Mouse (Mus musculus) liver, embryonic 16.5 days (tissue): ENCODE measurements around the gene Rtf2. TPM values are rescaled to one million over a fixed set of nuclear protein-coding genes. Genes with fewer than 3 reads are reported as not detected.

Experiments
- ATAC-seq: fragments of 200-750 bp; cut with Nextera tagmentation; 2 replicates; pipeline ENCODE4 v1.8.0; 2017; ENCODE audit warnings: low read depth, mild to moderate bottlenecking, moderate number of reproducible peaks, moderate library complexity
- H3K27ac ChIP-seq: fragments of 300-500 bp; sonication (generic); 2 replicates; pipeline ENCODE4 v1.5.1; 2014; ENCODE audit warnings: mild to moderate bottlenecking, low read length
- H3K27me3 ChIP-seq: fragments of 300-500 bp; sonication (generic); 2 replicates; pipeline ENCODE4 v1.6.1; 2014; ENCODE audit warnings: low read depth, low read length, mixed read lengths; ENCODE audit not compliant: control insufficient read depth, insufficient read depth
- H3K36me3 ChIP-seq: fragments of 300-500 bp; sonication (generic); 2 replicates; pipeline ENCODE4 v1.6.1; 2014; ENCODE audit warnings: mild to moderate bottlenecking; ENCODE audit not compliant: control insufficient read depth, insufficient read depth
- H3K4me1 ChIP-seq: fragments of 300-500 bp; sonication (generic); 2 replicates; pipeline ENCODE4 v1.6.1; 2014; ENCODE audit warnings: low read depth, low read length, mixed read lengths; ENCODE audit not compliant: control insufficient read depth
- H3K4me2 ChIP-seq: fragments of 300-500 bp; sonication (generic); 2 replicates; pipeline ENCODE4 v1.6.1; 2014; ENCODE audit warnings: low read depth, low read length, mixed read lengths
- H3K4me3 ChIP-seq: fragments of 300-500 bp; sonication (generic); 2 replicates; pipeline ENCODE4 v1.5.1; 2014; ENCODE audit warnings: low read depth, mild to moderate bottlenecking, low read length
- H3K9ac ChIP-seq: fragments of 300-500 bp; sonication (generic); 2 replicates; pipeline ENCODE4 v1.6.1; 2014; ENCODE audit warnings: low read depth, low read length
- H3K9me3 ChIP-seq: fragments of 300-500 bp; sonication (generic); replicated peaks from 2 replicates; pipeline ENCODE4 v1.6.1; 2016; ENCODE audit warnings: low read length; ENCODE audit not compliant: control insufficient read depth
- WGBS: fragments of 180-500 bp; shearing (Covaris S2); extraction: QIAGEN DNeasy Blood & Tissue Kit; methylation state at CpG from one replicate; pipeline ENCODE4 v1.1.7; 2014; ENCODE audit not compliant: insufficient replicate concordance; 5-methylcytosine and 5-hydroxymethylcytosine counted together
- polyA plus RNA-seq: library from polyadenylated mRNA; unstranded; fragments of >200 nt; fragmentation: Nextera tagmentation; extraction: Ambion mirVana; gene quantifications from 2 replicates; pipeline ENCODE4 v1.2.1, GENCODE M21; 2015

Gene Rtf2
- polyA plus RNA-seq = 41.3 and 42.1 TPM in 2 replicates

GRCm38 (mm10) chr2:172439843-172440639 is at the start of gene Rtf2:
Rtf2 (plus strand) TSS chr2:172440556.
- Histone ChIP-seq H3K27ac (peak within 1 kb of the TSS; percentile 80), H3K9me3 (no peaks in the 10 kb centered on the region), H3K4me3 (peak within 1 kb of the TSS; percentile 88), H3K9ac (peak within 1 kb of the TSS; percentile 79), H3K36me3 (peaks cover 6% of the 10 kb centered on the region; the same call in 1 of the 2 replicates), H3K27me3 (no peaks in the 10 kb centered on the region), H3K4me1 (peaks cover 19% of the 10 kb centered on the region), H3K4me2 (peak within 1 kb of the TSS; percentile 73)
- ATAC-seq = peak; percentile 94
- 1% methylated on average over 35 of the region's 35 CpGs for WGBS

DNA sequence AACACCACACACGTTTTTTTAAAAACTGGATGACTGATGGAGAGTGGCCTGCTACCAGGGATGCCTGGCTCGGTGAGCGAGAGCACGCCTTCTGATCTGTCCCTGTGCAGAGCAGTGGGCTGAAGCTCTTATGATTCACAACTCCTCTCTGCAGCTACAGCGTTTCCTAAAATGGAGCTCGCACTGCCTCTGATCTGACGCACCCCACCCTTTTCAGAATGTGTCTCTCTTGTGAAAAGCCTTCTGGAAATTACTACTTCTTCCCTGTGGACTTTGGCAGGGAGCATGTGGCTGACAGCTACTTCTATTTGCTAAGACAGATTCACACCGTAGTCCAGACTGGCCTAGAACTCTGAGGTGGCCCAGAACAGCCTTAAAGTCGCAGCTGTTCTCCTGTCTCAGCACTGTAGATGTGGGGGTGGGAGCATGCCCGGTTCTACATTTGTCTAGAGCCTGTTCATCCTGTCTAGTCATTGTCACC is 48.3 kb upstream of the Rtf2 start:
- no peak for ATAC-seq
- Histone ChIP-seq H3K27me3 (no peaks in the 10 kb centered on the region), H3K4me1 (peaks cover 6% of the 10 kb centered on the region), H3K4me3 (no peak overlapping the region), H3K4me2 (no peak overlapping the region), H3K9ac (no peak overlapping the region), H3K36me3 (no peaks in the 10 kb centered on the region), H3K9me3 (no peaks in the 10 kb centered on the region), H3K27ac (no peak overlapping the region)
- 52% methylated on average over 10 of the region's 10 CpGs for WGBS

DNA sequence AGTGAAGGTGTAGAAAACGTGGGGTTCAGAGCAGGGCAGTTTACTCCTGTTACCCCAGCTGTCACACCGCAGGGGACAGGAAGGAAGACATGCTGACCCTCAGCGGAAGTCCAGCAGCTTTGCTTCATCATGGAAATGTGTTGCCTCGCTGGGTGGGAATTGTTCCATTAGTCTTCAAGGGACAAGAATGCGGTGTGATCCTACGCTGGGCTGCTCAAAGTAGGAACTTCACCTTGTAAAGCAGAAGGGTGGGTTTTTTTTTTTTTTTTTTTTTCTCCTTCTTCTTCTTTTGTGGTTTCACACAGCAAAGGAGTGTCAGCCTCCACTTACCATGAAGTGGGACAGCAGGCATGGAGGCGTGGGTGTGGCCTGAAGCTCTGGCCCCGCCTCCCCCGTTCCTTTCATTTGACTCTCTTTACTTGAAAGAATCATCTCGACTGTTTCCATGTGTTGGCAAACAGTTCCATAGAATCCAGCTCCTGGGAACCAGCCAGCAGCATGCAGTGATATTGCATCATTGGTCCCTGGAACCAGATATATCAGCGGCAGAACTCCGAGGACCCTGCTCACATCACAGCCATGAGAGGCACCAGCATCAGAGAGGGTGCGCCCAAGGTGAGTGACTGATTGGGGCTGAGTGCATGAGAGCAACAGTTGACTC is 46.8 kb upstream of the Rtf2 start, which contains the start of gene Cass4:
Cass4 (plus strand) TSS at position 404 of the 661 bp plus-strand sequence.
- ATAC-seq = no peak
- WGBS = 13% methylated on average over 13 of the region's 13 CpGs
- H3K4me2 ChIP-seq = peak within 1 kb of the TSS; percentile 50
- no peaks in the 10 kb centered on the region for H3K27me3 ChIP-seq
- H3K36me3 ChIP-seq = no peaks in the 10 kb centered on the region
- peak within 1 kb of the TSS; percentile 42 for H3K4me3 ChIP-seq
- no peak within 1 kb of the TSS for H3K27ac ChIP-seq
- peaks cover 6% of the 10 kb centered on the region for H3K4me1 ChIP-seq
- no peak within 1 kb of the TSS for H3K9ac ChIP-seq
- no peaks in the 10 kb centered on the region for H3K9me3 ChIP-seq

DNA sequence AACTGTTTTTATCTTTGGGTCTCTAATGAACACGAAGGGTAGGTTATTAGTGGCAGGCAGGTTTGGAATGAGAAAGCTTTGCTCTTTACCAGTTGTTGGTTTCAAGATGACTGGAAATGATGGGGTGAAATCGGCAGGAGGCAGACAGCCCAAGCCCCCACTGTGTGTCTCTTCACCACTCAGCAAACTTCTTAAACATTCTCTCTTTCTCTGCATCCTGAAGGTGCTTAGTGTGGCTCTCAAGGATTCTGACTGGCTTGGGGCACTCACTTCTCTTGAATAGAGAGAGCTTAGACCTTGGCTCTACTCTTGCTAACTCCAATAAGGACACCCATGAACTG is 46.3 kb upstream of the Rtf2 start:
- no peaks in the 10 kb centered on the region for H3K9me3 ChIP-seq
- H3K4me1 ChIP-seq = peaks cover 6% of the 10 kb centered on the region
- WGBS = 43% methylated on average over 2 of the region's 2 CpGs
- no peaks in the 10 kb centered on the region for H3K36me3 ChIP-seq
- H3K4me2 ChIP-seq = peak overlapping the region; percentile 50
- no peak overlapping the region for H3K27ac ChIP-seq
- H3K27me3 ChIP-seq = no peaks in the 10 kb centered on the region
- H3K9ac ChIP-seq = no peak overlapping the region
- H3K4me3 ChIP-seq = peak overlapping the region; percentile 42
- ATAC-seq = no peak

DNA sequence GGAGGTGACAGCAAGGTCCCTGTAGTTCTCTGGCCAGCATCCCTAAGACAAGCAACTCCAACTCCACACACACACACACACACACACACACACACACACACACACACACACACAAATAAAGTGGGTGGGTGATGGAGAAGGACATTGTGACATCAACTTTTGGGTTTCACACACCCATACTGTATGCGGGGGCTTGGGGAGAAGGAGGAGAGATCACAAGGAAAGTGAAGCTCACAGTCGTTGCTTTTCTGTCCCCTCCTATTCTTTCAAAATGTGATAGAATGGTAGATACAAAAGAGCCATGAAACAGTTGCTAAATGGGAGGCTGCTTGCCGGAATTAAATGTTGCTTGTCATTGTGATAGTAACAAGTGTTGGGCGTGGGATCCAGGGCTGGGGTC is 45.7 kb upstream of the Rtf2 start:
- Histone ChIP-seq H3K4me2 (no peak overlapping the region), H3K4me3 (no peak overlapping the region), H3K4me1 (peaks cover 6% of the 10 kb centered on the region), H3K27me3 (no peaks in the 10 kb centered on the region), H3K27ac (no peak overlapping the region), H3K9ac (no peak overlapping the region), H3K36me3 (no peaks in the 10 kb centered on the region), H3K9me3 (no peaks in the 10 kb centered on the region)
- WGBS = 56% methylated on average over 4 of the region's 4 CpGs
- no peak for ATAC-seq

DNA sequence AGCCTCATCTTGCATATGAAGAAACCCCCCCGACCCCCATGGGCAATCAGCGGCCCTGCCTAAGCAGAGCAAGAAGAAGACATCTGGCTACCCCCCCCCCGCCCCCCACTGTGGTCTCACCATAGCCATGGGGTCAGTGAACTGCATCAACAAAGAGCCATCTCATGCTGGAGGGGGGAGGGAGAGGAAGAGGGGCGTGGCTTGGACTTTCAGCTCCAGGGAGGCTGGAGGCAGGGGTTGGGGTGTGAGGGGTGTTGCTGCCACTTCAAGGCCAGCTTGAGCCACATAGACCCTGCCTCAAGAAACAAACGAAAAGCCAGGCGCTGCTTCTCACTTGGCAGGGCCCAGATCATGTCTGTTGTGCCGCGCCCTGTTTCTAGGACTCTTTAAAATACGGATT is 44.4 kb upstream of the Rtf2 start:
- no peak overlapping the region for H3K4me2 ChIP-seq
- H3K36me3 ChIP-seq = no peaks in the 10 kb centered on the region
- H3K4me3 ChIP-seq = no peak overlapping the region
- WGBS = 56% methylated on average over 9 of the region's 9 CpGs
- H3K27me3 ChIP-seq = no peaks in the 10 kb centered on the region
- no peak for ATAC-seq
- H3K27ac ChIP-seq = no peak overlapping the region
- H3K4me1 ChIP-seq = peaks cover 9% of the 10 kb centered on the region
- H3K9me3 ChIP-seq = no peaks in the 10 kb centered on the region
- no peak overlapping the region for H3K9ac ChIP-seq

DNA sequence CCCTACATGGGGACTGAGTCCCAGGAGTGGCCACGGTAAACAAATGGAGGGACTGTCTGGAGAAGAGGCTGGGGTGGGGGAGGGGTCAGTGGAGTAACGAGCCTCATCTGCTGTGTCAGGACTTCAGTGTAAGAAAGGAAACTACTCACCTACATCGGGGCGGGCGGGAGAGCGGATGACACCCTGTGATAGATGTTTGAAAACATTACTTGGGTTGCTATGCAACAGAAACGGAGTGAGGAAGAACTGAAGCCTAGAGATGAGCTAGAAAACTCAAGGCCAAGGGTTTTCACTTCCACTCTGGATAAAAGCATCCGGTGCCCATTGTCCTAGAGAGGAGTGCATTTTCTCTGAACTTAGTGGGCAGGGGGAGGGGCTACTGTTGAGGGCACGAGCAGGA is 40.5 kb upstream of the Rtf2 start:
- Histone ChIP-seq H3K9me3 (no peaks in the 10 kb centered on the region), H3K27me3 (no peaks in the 10 kb centered on the region), H3K4me2 (no peak overlapping the region), H3K27ac (no peak overlapping the region), H3K36me3 (no peaks in the 10 kb centered on the region), H3K4me3 (no peak overlapping the region), H3K9ac (no peak overlapping the region), H3K4me1 (peaks cover 3% of the 10 kb centered on the region; the same call in 1 of the 2 replicates)
- peak; percentile 30 for ATAC-seq
- 34% methylated on average over 9 of the region's 9 CpGs for WGBS

- H3K4me2 ChIP-seq = no peak overlapping the region
Measured at GRCm38 (mm10) chr2:172401116-172401825, 39.1 kb upstream of the Rtf2 start.

More at GRCm38 (mm10) chr2:172401116-172401825, 39.1 kb upstream of the Rtf2 start:
- H3K27ac ChIP-seq = peak overlapping the region; percentile 51
- ATAC-seq = peak; percentile 54
- no peak overlapping the region for H3K9ac ChIP-seq
- peaks cover 3% of the 10 kb centered on the region; the same call in 1 of the 2 replicates for H3K4me1 ChIP-seq
- H3K4me3 ChIP-seq = no peak overlapping the region
- WGBS = 20% methylated on average over 13 of the region's 13 CpGs
- H3K9me3 ChIP-seq = no peaks in the 10 kb centered on the region
- H3K36me3 ChIP-seq = no peaks in the 10 kb centered on the region
- H3K27me3 ChIP-seq = no peaks in the 10 kb centered on the region
